Mouse (Mus musculus) bone marrow, adult 2 months (tissue): ENCODE measurements around the gene Cdyl. TPM values are rescaled to one million over a fixed set of nuclear protein-coding genes. Genes with fewer than 3 reads are reported as not detected.

Experiments used
- H3K27ac ChIP-seq: fragments of 200-500 bp; 2 replicates; pipeline ENCODE4 v1.5.1; 2012; ENCODE audit warnings: low read depth, mild to moderate bottlenecking, control low read depth, inconsistent platforms, low read length; ENCODE audit not compliant: control insufficient read depth, poor library complexity, insufficient read depth
- H3K4me1 ChIP-seq: fragments of 200-500 bp; 2 replicates; pipeline ENCODE4 v1.6.1; 2011; ENCODE audit warnings: low read length; ENCODE audit not compliant: control insufficient read depth, insufficient read depth
- H3K4me3 ChIP-seq: fragments of 200-500 bp; replicated peaks from 2 replicates; pipeline ENCODE3; 2011; ENCODE audit warnings: mild to moderate bottlenecking, low read depth, low read length, control low read depth; ENCODE audit not compliant: control insufficient read depth
- CTCF ChIP-seq: fragments of 200-500 bp; IDR thresholded peaks from 2 replicates; pipeline ENCODE4 v1.5.1; 2011; ENCODE audit warnings: low read length, control low read depth; ENCODE audit not compliant: control insufficient read depth, insufficient read depth
- POLR2A ChIP-seq: fragments of 200-500 bp; IDR thresholded peaks from 2 replicates; pipeline ENCODE4 v1.6.1; 2011; ENCODE audit warnings: low read depth, mild to moderate bottlenecking, control low read depth, low read length, borderline replicate concordance; ENCODE audit not compliant: control insufficient read depth
- WGBS: fragments of 180-500 bp; shearing (Covaris S2); methylation state at CpG from one replicate; pipeline ENCODE4 v1.1.7; 2018; 5-methylcytosine and 5-hydroxymethylcytosine counted together
- polyA plus RNA-seq: library from polyadenylated mRNA; stranded (reverse); fragments of >200 nt; gene quantifications from 2 replicates; pipeline ENCODE4 v1.2.4, GENCODE M21; 2011; ENCODE audit warnings: low replicate concordance; ENCODE audit not compliant: missing spikeins, insufficient read depth, insufficient read length

Gene Cdyl
- polyA plus RNA-seq, 1 experiment: 20.5 TPM

DNA sequence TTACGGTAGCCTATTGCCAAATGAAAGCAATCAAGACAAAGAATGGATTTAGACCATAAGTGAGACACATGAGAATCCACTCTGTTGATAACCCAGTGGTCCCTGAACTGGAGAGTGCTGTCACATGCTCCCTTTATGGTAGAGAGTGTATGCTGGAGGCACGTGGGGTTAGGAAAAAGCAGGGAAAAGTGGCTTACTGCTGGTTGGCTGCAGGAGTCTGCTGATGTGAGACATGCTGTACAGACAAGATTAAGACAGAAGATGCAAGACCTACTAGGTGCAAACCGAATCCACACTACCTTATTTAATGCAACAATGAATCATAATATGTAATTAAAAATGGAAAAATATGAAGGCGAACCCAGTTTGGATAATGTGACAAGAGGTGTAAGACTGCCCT lies 129.9 kb downstream of the Cdyl start:
- 91% methylated on average over 4 of the region's 4 CpGs for WGBS
- TF ChIP-seq CTCF (no peak), POLR2A (no peak)
- H3K4me3 ChIP-seq: no peak overlapping the region
- H3K4me1 ChIP-seq: no peaks in the 10 kb centered on the region; the same call in none of the 2 replicates
- no peak overlapping the region for H3K27ac ChIP-seq

GRCm38 (mm10) chr13:35790431-35790830 lies 130.8 kb downstream of the Cdyl start:
- TF ChIP-seq POLR2A (no peak), CTCF (no peak)
- no peak overlapping the region for H3K4me3 ChIP-seq
- WGBS: 70% methylated on average over 4 of the region's 4 CpGs
- H3K27ac ChIP-seq: no peak overlapping the region
- peaks cover 5% of the 10 kb centered on the region for H3K4me1 ChIP-seq

DNA sequence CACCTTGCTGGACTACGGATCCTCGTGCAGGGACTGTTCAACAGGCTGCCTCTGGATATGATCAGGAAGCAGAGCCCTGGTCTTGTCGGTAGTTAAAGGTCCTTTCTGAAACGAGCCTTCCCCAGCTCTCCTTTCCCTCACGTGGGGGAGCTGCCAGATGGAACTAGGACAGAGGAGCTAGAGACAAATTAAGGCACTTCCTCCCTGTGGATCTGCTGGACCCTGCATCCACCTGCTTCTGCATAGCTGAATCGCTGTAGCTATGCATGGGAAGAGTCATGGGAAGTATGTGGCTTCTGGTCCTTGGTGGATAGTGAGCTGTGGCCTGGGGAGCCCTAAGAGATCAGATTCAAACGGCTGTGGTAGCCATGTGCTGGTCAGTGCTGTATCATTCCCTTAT lies 134.7 kb downstream of the Cdyl start:
- no peak for TF ChIP-seq POLR2A
- TF ChIP-seq CTCF: no peak
- WGBS: 80% methylated on average over 7 of the region's 7 CpGs
- Histone ChIP-seq H3K4me1 (peaks cover 13% of the 10 kb centered on the region), H3K27ac (no peak overlapping the region), H3K4me3 (no peak overlapping the region)

DNA sequence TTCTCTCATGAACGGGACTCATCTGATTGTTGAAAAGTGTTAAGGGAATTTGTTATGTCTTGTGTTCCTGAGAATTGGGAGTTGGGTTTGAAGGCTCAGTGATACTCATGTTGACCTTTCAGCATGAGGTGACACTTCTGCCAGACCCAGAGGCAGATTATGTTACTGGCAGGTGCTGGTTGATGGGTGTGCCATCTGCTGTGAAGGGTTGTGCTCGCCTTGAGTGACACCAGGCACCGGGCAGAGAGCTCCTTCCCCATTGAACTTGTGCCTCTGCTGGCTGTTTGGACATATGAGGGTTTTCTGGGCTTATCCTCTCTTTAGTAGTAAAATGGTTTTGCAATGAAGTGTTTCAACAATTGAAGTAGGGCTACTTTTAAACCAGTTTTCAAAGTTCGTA lies 135.1 kb downstream of the Cdyl start:
- Histone ChIP-seq H3K4me3 (no peak overlapping the region), H3K4me1 (peaks cover 13% of the 10 kb centered on the region), H3K27ac (no peak overlapping the region; the same call in 1 of the 2 replicates)
- TF ChIP-seq POLR2A: no peak
- no peak for TF ChIP-seq CTCF
- 44% methylated on average over 4 of the region's 4 CpGs for WGBS

DNA sequence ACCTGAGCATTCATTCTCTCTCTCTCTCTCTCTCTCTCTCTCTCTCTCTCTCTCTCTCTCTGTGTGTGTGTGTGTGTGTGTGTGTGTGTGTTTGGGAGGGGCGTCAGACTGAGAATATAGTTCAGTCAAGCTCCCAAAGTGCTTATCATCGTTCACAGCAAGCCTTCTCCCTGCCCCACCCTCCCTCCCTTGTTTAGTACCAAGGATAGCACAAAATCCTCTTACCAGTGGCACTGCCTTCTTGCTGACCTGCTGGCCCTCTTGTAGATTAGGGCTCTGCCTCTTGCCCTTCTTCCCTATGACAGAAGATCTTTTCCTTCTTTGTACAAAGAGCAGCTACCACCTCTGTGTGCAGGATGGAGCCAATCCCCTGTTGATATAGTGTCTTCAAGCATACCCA lies 136.3 kb downstream of the Cdyl start:
- TF ChIP-seq POLR2A (no peak), CTCF (no peak)
- WGBS: 63% methylated on average over 2 of the region's 2 CpGs
- Histone ChIP-seq H3K27ac (peak overlapping the region; percentile 1; the same call in 1 of the 2 replicates), H3K4me3 (no peak overlapping the region), H3K4me1 (peaks cover 13% of the 10 kb centered on the region)

- TF ChIP-seq POLR2A: no peak
- no peak for TF ChIP-seq CTCF
- no peak overlapping the region for H3K4me3 ChIP-seq
- peaks cover 13% of the 10 kb centered on the region for H3K4me1 ChIP-seq
- WGBS: 74% methylated on average over 4 of the region's 4 CpGs
- H3K27ac ChIP-seq: peak overlapping the region; percentile 1; the same call in 1 of the 2 replicates
These were observed 136.7 kb downstream of the Cdyl start for GRCm38 (mm10) chr13:35796352-35796751.

GRCm38 (mm10) chr13:35797811-35798522 lies 138.3 kb downstream of the Cdyl start:
- Histone ChIP-seq H3K4me1 (peaks cover 13% of the 10 kb centered on the region), H3K4me3 (no peak overlapping the region), H3K27ac (peak overlapping the region; percentile 20; the same call in 1 of the 2 replicates)
- WGBS: 47% methylated on average over 13 of the region's 13 CpGs
- TF ChIP-seq POLR2A (no peak), CTCF (no peak)

DNA sequence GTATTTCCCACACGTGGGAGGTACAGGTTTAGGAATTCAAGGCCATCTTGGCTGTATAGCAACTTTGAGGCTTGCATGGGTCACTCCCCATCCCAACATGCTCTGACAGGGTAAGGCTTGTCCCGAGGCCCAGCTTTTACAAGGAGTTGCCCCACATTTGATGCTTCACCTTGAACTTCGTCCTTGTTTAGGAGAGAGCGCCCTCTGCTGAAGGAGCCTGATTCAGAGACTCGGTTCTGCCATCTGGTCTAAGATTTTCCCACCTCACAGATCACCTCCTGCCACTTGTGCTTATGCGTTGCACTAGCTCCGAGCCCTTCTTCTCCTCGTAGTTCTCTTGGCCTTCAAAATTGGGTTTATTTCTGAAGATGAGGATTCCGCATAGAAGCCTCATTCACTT lies 139.0 kb downstream of the Cdyl start:
- Histone ChIP-seq H3K27ac (no peak overlapping the region), H3K4me3 (no peak overlapping the region), H3K4me1 (peaks cover 13% of the 10 kb centered on the region)
- 67% methylated on average over 9 of the region's 9 CpGs for WGBS
- TF ChIP-seq CTCF (peak; percentile 50), POLR2A (no peak)
